Mouse (Mus musculus) cerebellum, adult 9-10 months (tissue): ENCODE measurements around the gene Lmnb2.

ENCODE experiments used
- DNase-seq: peaks from one replicate; pipeline ENCODE4 v3.0.0; 2022

Lmnb2 gene

DNA sequence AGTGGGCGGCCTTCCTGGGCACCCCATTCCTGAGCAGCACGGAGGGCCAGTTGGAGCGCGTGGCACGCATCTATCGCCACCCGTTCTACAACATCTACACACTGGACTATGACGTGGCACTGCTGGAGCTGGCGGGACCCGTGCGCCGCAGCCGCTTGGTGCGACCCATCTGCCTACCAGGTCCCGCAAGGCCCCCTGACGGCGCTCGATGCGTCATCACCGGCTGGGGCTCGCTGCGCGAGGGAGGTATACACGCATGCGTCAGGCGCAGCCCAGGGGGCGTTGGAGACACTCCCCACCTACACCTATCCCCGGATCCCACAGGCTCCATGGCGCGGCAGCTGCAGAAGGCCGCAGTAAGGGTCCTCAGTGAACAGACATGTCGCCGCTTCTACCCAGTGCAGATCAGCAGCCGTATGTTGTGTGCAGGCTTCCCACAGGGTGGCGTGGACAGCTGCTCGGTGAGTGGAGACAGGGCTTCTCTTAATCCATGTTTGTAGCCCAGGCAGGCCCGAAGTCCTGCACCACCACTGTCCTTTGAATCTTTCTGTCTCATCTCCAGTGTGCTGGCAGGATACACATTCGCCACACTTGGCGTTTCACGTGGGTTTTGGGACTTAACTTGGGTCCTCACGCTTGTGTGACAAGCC, 20.1 kb downstream of the Lmnb2 start:
- DNase-seq, result peak; percentile 50

DNA sequence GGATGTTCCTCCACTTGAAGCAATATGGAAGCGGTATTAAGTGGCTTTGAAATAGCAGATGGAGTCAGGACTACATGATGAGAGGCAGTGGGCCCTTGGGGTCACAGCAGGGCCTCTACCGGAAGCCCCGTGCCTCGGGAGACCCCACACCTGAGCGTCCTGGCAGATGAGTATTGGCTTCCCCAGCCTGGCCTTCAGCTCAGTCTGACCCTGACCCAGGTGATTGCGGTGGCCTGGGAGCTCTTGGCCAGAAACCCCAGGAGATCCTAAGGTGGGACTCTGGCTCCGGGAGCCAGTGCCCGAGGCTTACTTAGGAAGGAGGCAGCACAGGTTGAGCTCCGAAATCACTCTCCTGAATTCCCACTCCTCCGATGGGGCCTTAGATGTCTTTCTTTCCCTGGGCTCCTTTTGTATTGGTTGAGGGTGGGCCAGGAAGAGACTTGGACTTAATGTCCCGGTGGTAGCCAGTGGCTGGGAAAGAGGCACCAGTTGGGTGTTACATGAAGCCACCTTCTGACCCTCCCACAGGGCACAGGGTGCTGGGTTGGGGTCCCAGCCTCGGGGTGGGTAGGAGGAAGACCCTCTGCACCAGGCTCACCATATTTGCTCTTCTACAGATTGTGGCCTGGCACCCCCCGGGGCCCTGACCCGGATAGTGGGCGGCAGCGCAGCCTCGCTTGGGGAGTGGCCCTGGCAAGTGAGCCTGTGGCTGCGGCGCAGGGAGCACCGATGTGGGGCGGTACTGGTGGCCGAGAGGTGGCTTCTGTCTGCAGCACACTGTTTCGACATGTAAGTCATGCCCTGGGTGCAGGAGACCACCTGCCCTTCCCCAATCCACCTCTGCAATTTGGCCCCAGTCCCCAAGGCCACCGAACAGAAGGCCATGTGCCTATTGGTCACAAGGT, 21.2 kb downstream of the Lmnb2 start:
- DNase-seq, result peak; percentile 48

DNA sequence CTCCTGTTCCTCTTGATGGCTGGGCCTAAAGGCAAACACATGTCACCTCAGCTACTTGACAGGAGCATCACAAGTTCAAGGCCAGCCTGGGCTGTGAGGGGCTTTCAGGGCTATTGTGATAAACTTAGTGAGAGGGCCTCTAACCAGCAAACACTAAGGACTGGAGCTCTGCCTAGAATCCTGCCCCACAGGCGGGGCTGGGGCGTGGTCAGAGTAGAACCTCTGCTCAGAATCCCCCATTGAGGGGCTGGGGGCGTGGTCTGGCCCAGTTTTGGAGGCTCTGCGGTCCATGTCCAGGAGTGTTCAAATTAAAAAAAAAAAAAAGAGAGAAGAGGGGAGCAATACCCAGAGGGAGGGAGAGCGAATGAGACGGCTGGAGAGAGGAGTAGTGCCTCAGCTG, 22.3 kb downstream of the Lmnb2 start:
- peak; percentile 45 for DNase-seq

GRCm38 (mm10) chr10:80895100-80895499, 22.9 kb downstream of the Lmnb2 start:
- DNase-seq, result no peak

GRCm38 (mm10) chr10:80887181-80887580, 30.9 kb downstream of the Lmnb2 start:
- peak; percentile 86 for DNase-seq

DNA sequence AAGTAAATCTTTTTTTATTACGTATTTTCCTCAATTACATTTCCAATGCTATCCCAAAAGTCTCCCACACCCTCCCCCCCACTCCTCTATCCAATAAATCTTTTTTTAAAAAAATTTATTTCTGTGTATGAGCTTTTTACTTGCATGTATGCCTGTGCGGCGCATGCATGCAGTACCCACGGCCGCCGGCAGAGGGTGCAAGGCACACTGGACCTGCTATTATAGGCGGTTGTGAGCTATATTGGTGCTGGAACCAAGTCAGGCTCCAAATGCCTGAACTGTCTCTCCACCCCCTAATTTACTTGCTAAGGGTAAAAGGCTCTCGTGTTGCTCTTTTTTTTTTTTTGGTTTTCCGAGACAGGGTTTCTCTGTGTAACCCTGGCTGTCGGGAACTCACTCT, 36.7 kb downstream of the Lmnb2 start:
- DNase-seq, result peak; percentile 84

- no peak for DNase-seq
Observed at GRCm38 (mm10) chr10:80880901-80881300, 37.1 kb downstream of the Lmnb2 start.

DNA sequence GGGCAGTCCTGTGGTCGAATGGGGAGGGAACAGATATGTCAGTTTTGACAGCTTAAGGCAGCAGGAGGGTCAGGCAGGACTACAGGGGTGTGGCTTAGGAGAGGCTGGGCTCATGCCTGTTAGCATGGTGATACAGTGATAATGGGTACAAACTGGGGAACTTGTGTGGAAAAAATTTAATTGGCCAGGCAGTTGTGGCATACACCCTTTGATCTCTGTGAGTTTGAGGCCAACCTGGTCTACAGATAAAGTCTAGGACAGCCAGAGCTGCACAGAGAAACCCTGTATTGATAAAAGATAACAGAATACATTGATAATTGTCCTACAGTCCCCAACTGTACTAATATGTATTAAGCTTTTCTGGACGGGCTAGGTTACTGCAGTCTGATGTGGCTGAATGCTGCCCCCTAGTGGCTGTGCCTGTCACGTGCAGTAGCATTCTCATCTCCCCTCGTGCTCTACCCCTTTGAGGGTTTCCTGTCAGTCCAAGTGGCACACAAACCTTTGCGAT, 37.9 kb downstream of the Lmnb2 start:
- DNase-seq, result peak; percentile 79

- no peak for DNase-seq
Observed at GRCm38 (mm10) chr10:80876594-80876993, 41.5 kb downstream of the Lmnb2 start.

GRCm38 (mm10) chr10:80876028-80876427, 42.0 kb downstream of the Lmnb2 start:
- DNase-seq, result peak; percentile 82

GRCm38 (mm10) chr10:80874035-80874434, 44.0 kb downstream of the Lmnb2 start:
- no peak for DNase-seq

DNA sequence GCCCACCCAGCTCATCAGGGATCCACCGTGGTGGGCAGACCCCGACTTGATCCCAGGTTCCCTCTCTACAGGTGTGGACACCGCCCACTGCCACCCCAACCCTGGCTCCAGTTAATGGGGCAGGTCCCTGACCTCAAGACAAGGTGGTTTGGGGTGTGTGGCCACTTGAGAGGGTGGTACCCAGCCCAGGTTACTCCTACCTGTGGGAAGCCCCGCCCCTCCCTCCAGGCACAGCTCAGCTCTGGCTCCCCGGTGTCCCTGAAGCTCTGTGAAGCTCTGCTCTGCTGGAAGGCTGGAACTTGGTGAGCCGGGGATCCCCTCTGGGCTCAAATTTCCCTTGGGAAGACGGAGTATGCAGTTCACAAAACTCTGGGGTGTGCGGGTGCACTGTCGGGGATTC, 46.5 kb downstream of the Lmnb2 start, which contains the start of gene Tmprss9:
Tmprss9 (plus strand) TSS at position 268 of the 400 bp plus-strand sequence.
- no peak for DNase-seq

DNA sequence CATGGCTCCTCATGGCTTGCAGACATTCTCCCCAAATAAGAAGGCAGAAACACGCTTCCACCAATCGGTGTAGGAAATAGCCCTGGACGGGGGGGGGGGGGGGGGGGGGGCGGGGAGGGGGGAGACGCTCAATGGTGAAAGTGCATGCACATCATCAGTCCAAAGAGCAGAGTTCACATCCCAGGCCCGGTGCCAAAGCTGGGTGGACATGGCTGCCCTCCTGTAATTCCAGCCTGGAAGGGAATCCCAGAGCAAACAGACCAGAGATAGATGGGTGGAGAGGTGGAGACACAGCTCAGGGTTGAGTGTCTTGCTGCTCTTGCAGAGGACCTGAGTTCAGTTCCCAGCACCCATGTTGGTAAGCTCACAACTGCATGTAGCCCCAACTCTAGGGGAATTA, 47.1 kb downstream of the Lmnb2 start:
- no peak for DNase-seq

GRCm38 (mm10) chr10:80864446-80864845, 53.6 kb downstream of the Lmnb2 start:
- DNase-seq, result peak; percentile 89

- no peak for DNase-seq
Observed at GRCm38 (mm10) chr10:80862305-80862704, 55.7 kb downstream of the Lmnb2 start.

DNA sequence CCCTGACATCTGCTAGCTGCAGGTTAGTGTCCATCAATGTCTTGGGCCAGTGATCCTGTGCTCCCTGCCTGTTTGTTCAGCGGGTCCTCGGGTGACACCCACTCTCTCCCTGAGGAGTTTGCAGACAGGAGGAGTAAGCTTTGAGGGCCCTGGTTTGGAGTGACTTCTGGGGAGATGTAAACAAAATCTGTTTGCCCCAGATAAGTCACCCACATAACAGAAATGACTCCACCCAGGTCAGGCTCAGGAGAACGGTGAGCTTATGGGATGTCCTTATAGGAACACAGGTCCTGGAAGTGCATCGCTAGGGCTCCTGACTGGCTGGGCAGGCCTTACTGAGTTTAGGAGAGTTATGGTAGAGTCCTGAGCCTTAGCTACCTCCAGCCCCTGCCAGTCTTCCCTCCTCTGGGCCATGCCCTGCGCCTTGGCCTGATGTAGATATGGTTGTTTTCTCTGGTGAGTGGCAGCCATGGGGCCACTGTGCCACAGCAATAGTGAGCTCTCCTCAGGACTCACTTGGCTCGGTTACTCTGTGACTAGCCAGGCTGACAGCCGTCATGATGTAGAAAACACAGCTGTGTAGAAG, 59.6 kb downstream of the Lmnb2 start:
- DNase-seq, result no peak

DNA sequence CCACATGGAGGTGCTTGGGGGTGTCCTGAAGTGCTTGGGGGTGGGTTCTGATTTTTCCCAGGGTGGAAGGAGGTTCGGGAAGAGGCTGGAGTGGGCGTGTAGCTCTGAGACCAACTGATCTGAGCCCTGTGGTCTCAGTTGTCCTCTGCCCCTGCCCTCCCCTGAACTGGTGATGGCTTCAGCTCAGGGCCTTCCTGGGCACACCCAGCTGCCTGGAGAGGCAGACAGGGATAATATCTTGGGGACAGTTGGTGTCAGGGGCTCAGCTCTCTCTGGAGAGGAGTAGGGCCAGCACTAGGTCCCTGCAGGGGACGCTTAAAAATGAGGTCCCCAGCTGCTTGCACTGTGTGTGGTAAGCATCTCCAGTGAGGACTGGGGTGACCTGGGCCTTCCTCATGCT, 60.2 kb downstream of the Lmnb2 start:
- DNase-seq, result no peak

DNA sequence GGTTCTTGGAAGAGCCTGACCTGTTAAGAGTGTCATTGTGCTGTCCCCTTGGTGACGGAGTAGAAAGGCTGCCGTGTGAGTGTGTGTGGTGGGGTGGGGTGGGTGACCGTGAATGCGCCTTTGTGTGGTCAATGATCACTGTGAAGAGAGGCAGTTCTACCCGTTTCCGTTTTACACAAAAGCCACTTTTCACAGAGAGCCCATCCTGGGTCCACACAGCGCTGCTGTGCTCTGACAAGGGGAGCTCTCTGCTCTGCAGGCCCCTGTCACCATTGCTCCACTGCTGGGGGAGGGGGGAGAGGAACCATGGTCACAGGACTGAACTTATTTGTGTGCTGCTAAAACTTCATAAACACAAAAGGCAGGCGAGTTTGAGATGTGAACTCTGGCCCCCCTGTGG, 60.7 kb downstream of the Lmnb2 start:
- no peak for DNase-seq

DNA sequence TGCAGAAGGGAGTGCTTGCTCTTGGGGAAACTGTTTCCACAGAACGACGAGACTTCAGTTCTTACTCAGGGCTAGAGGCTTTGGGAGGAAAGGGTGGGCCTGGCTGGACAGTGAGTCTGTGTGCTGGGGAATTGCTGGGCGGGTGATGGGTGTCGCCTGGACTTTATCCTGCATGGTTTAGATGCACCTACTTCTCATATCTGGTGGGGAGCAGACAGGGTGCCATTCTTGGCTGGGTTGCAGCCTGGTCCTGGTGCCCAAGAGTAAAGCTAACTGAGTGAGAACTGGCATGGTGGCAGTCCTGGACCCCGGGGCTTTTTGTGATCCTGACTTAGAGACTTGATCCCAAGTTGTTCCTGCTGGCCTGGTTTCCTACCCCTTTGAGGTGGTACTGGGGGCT, 61.1 kb downstream of the Lmnb2 start:
- no peak for DNase-seq

GRCm38 (mm10) chr10:80856267-80856666, 61.8 kb downstream of the Lmnb2 start:
- no peak for DNase-seq

- no peak for DNase-seq
Observed at GRCm38 (mm10) chr10:80855749-80856073, 62.3 kb downstream of the Lmnb2 start.

DNA sequence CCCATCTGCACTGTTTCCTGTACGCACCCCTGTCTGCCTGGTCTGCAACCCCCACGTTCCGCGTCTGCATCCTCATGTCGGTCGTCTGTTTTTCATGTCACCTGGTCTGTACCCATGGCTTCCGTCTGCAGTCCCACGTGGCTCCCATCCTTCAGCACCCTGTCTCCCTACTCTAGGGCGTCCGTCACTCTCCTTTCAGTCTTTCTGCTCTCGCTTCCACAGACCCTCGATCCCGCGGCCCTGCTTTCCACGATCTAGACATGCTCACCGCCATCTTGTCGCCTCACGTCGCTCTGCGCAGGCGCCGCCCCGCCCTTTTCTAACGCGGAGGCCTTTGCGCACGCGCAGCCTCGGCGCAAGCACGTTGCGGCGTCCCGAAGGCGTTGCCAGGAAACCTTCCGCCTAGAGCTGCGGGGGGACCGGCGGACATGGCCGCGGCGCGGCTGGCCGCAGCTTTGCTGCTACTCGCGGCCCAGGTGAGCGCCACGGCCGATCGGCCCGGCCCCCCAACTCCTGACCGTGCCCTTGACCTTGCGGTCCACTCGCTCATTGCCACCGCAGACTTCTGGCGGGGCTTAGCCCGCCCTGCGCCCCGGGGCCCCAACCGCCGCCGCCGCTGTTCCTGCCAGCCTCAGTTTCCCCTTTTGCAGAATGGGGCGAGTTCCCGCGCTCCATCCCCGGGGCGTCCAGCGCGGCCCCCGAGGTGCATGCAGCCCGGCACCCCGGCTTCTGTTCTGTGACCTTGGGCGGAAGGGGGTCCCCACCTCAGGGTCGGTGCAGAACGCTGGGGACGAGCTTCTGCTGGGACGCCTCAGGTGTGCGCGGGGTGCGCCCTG, 62.9 kb downstream of the Lmnb2 start, which contains the start of the genes Lsm7 and Sppl2b:
Lsm7 (minus strand) TSS at position 297 of the 836 bp plus-strand sequence.
Sppl2b (plus strand) TSS at position 363 of the 836 bp plus-strand sequence.
- DNase-seq, result peak; percentile 96
